7 mouse cellular contexts compared by ENCODE assay signal in genomic region chr16:84835441-84835822, GRCm38 (mm10). TPM values are rescaled to one million over a fixed set of nuclear protein-coding genes. Genes with fewer than 3 reads are reported as not detected.
DNase-seq lines count a peak whose midpoint lies in the region; ATAC-seq and TF ChIP-seq lines count a peak whose summit lies in the region.

Atp5j (minus strand) TSS chr16:84835625.

- TF ChIP-seq CTCF in small intestine, adult 2 months (IDR thresholded peaks at IDR 0.05; ENCODE audit: extremely low read depth, insufficient read length, insufficient replicate concordance, low read depth, low read length): no peak

- peak within 1 kb of the TSS; percentile 92 for H3K4me3 ChIP-seq in embryonic facial prominence, embryonic 12.5 days
- peak within 1 kb of the TSS; percentile 79 for H3K4me3 ChIP-seq in small intestine, adult 2 months (ENCODE audit: low read depth, low read length)

- H3K9me3 ChIP-seq in embryonic facial prominence, embryonic 12.5 days: no peaks in the 10 kb centered on the region

- peak within 1 kb of the TSS; percentile 96 for H3K27ac ChIP-seq in embryonic facial prominence, embryonic 12.5 days
- peak within 1 kb of the TSS; percentile 98 for H3K27ac ChIP-seq in small intestine, adult 2 months (ENCODE audit: insufficient read depth, low read depth, low read length)

- peak; percentile 57 for ATAC-seq in embryonic facial prominence, embryonic 12.5 days (ENCODE audit: insufficient number of reproducible peaks, insufficient read depth, low FRiP score, low TSS enrichment)

- TF ChIP-seq POLR2A in small intestine, adult 2 months (IDR thresholded peaks at IDR 0.05; ENCODE audit: low read depth, low read length): no peak

- peak within 1 kb of the TSS; percentile 95 for H3K9ac ChIP-seq in embryonic facial prominence, embryonic 12.5 days

- WGBS in embryonic facial prominence, embryonic 12.5 days: under 1% methylated on average over 44 of the region's 57 CpGs
- under 1% methylated on average over 55 of the region's 57 CpGs for WGBS in small intestine, adult 2 months

- H3K27me3 ChIP-seq in embryonic facial prominence, embryonic 12.5 days: no peaks in the 10 kb centered on the region
- no peaks in the 10 kb centered on the region for H3K27me3 ChIP-seq in small intestine, adult 2 months (ENCODE audit: control insufficient read depth, insufficient read depth, low read length)

- H3K4me1 ChIP-seq in embryonic facial prominence, embryonic 12.5 days: peaks cover 14% of the 10 kb centered on the region
- 0 out of 2 replicates have a peak, but pooled peaks cover 3% of the 10 kb centered on the region for H3K4me1 ChIP-seq in small intestine, adult 2 months (ENCODE audit: control insufficient read depth, insufficient read depth, insufficient read length, low read length)

- peaks cover 31% of the 10 kb centered on the region for H3K36me3 ChIP-seq in embryonic facial prominence, embryonic 12.5 days
- H3K36me3 ChIP-seq in small intestine, adult 2 months (ENCODE audit: control insufficient read depth, insufficient read depth, low read length): peaks cover 12% of the 10 kb centered on the region

- H3K4me2 ChIP-seq in embryonic facial prominence, embryonic 12.5 days (replicated peaks): peak within 1 kb of the TSS; percentile 72

- intact Hi-C loops in left cerebral cortex, postnatal 36 days (cut with DNase I): loop anchor here (2.0 kb wide), 1 partner anchor 337 kb away; the partner anchor contains the start of gene App

- DNase-seq in adrenal gland, postnatal 4 days (ENCODE audit: low spot score in 2 of 2): peak; percentile 65 to 79
- peak; percentile 99 for DNase-seq in heart, adult 11 months
- DNase-seq in kidney, adult 11 months: peak; percentile 86
- peak; percentile 88 to 89 for DNase-seq in left cerebral cortex, postnatal 36 days (ENCODE audit: low spot score in 2 of 2)
- DNase-seq in mesoderm, embryonic 11.5 days (ENCODE audit: low read depth, low spot score): peak; percentile 70

RNA-seq across cellular contexts. Expression of gene Atp5j, which starts in this region (rescaled TPM):
- total RNA-seq in adrenal gland, postnatal 4 days (2021): 100 to 1,000 TPM; 459 to 468 TPM
- polyA plus RNA-seq in embryonic facial prominence, embryonic 12.5 days (2016; fragmentation: Nextera tagmentation; extraction: Ambion mirVana): 777 and 800 TPM in 2 replicates
- total RNA-seq in left cerebral cortex, postnatal 36 days (2021): 100 to 1,000 TPM; 366 to 378 TPM
- polyA plus RNA-seq in small intestine, adult 2 months (2012; rRNA removed): 90.0 and 123 TPM in 2 replicates

Comparison
In these comparisons a context has a peak if more than half of its experiments do, and no peak if none do; other contexts are left out.
1. Peak in every context shown above with its lines: DNase-seq, ATAC-seq, H3K4me3 ChIP-seq and H3K27ac ChIP-seq.